Mouse (Mus musculus) ES-Bruce4 (cell line): ENCODE measurements at regions not wholly inside any gene's neighbourhood (a gene's known extent, or its start where the extent isn't known, plus 50 kb on each side); places are given as distances from the start of the nearest gene placed in this dataset.

Experiments used
- H3K27ac ChIP-seq: 2 replicates; pipeline ENCODE4 v1.5.1; 2012; ENCODE audit warnings: low read length, inconsistent platforms; ENCODE audit not compliant: insufficient read depth
- H3K27me3 ChIP-seq: 2 replicates; pipeline ENCODE4 v1.6.1; 2012; ENCODE audit warnings: mild to moderate bottlenecking, low read length, inconsistent platforms; ENCODE audit not compliant: control insufficient read depth, poor library complexity, insufficient read depth, severe bottlenecking
- H3K36me3 ChIP-seq: 2 replicates; pipeline ENCODE4 v1.6.1; 2012; ENCODE audit warnings: inconsistent platforms, mild to moderate bottlenecking, low read length, moderate library complexity; ENCODE audit not compliant: control insufficient read depth, poor library complexity, insufficient read depth, severe bottlenecking
- H3K4me1 ChIP-seq: one replicate; pipeline ENCODE4 v1.8.1; 2011; ENCODE audit warnings: low read length; ENCODE audit not compliant: control insufficient read depth, insufficient read depth
- H3K4me3 ChIP-seq: 2 replicates; pipeline ENCODE4 v1.5.1; 2011; ENCODE audit warnings: low read depth, mild to moderate bottlenecking, low read length
- H3K9ac ChIP-seq: 2 replicates; pipeline ENCODE4 v1.6.1; 2012; ENCODE audit warnings: low read depth, mild to moderate bottlenecking, inconsistent platforms; ENCODE audit not compliant: poor library complexity, severe bottlenecking
- H3K9me3 ChIP-seq: replicated peaks from 2 replicates; pipeline ENCODE4 v1.6.1; 2012; ENCODE audit warnings: mild to moderate bottlenecking, low read length, inconsistent platforms; ENCODE audit not compliant: control insufficient read depth, poor library complexity, insufficient read depth, severe bottlenecking
- CTCF ChIP-seq: IDR thresholded peaks from one replicate; pipeline ENCODE4 v1.8.1; 2011; ENCODE audit warnings: low read depth, low read length
- EP300 ChIP-seq: IDR thresholded peaks from 2 replicates; pipeline ENCODE4 v1.6.1; 2011; ENCODE audit warnings: low read depth, low read length; ENCODE audit not compliant: insufficient read depth
- POLR2A ChIP-seq: IDR thresholded peaks from one replicate; pipeline ENCODE4 v1.8.1; 2011; ENCODE audit warnings: low read length; ENCODE audit not compliant: insufficient read depth

DNA sequence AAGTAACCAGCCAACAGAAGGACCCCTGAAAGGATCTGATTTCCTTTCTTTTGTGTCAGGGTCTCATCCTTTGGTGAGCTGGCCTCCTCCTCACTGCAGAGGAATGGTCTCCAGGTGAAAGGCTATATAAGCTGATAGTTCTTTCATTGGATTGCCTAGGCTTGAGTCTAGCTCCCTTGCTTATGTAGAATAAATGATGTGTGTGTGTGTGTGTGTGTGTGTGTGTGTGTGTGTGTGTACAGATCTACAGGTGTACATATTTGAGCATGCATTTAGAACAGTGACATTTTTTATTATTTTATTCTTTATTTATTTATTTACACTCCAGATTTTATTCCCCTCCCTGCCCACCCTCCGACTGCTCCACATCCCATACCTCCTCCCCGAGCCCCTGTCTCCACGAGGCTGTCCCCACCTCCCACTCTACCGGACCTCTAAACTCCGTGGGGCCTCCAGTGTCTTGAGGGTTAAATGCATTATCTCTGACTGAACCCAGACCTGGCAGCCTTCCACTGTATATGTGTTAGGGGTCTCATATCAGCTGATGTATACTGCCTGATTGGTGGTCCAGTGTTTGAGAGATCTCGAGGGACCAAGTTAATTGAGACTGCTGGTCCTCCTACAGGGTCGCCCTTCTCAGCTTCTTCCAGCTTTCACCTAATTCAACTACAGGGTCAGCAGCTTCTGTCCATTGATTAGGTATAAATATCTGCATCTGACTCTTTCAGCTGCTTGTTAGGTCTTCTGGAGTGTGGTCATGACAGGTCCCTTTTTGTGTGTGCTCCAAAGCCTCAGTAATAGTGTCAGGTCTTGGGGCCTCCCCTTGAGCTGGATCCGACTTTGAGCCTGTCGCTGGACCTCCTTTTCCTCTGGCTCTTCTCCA is 68.7 kb upstream of the Cpm start:
- Histone ChIP-seq H3K9ac (no peak overlapping the region), H3K27me3 (no peaks in the 10 kb centered on the region), H3K4me3 (no peak overlapping the region), H3K4me1 (no peaks in the 10 kb centered on the region), H3K27ac (no peak overlapping the region), H3K36me3 (no peaks in the 10 kb centered on the region), H3K9me3 (no peaks in the 10 kb centered on the region)
- TF ChIP-seq EP300: no peak
- no peak for TF ChIP-seq POLR2A
- TF ChIP-seq CTCF: no peak

DNA sequence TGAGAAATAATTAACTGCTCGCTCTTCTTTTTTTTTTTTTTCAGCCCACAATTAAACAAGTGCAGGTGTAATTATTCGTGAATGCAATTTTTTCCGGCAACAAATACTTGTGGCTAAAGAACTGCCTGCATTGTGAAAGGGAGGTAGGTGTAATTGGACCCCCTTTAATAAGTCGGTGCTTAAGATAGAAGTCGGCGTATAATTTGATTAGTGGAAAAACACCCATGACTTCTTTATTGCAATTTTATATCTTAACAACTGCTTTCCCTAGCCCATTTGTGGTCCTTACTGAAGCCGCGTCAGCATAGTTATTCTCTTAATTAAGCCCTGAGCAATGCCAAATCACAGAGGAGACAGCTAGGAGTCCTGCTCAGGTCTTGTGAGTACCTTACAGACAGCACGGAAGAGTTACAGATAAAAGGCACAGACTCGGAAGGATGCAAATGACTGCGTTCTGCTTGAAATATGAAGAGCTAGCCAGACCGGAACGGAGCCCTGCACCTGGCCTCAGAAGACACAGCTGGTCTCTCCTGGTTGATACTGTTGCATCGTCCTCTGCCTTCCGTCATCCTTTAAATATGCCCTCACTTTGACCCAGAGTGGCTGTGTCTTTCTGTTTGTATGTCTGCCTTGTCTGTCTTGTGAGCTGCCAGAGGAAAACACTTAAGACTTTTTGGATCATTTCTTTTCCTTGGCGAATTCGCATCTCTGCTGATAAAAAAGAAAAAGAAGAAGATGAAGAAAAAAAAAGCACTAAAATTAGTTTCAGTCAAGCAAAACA is 69.5 kb upstream of the Cpm start:
- H3K27me3 ChIP-seq: no peaks in the 10 kb centered on the region
- no peaks in the 10 kb centered on the region for H3K36me3 ChIP-seq
- no peaks in the 10 kb centered on the region for H3K9me3 ChIP-seq
- no peak overlapping the region for H3K4me3 ChIP-seq
- H3K9ac ChIP-seq: no peak overlapping the region
- TF ChIP-seq POLR2A: no peak
- no peak for TF ChIP-seq EP300
- no peak for TF ChIP-seq CTCF
- H3K27ac ChIP-seq: no peak overlapping the region
- H3K4me1 ChIP-seq: no peaks in the 10 kb centered on the region

DNA sequence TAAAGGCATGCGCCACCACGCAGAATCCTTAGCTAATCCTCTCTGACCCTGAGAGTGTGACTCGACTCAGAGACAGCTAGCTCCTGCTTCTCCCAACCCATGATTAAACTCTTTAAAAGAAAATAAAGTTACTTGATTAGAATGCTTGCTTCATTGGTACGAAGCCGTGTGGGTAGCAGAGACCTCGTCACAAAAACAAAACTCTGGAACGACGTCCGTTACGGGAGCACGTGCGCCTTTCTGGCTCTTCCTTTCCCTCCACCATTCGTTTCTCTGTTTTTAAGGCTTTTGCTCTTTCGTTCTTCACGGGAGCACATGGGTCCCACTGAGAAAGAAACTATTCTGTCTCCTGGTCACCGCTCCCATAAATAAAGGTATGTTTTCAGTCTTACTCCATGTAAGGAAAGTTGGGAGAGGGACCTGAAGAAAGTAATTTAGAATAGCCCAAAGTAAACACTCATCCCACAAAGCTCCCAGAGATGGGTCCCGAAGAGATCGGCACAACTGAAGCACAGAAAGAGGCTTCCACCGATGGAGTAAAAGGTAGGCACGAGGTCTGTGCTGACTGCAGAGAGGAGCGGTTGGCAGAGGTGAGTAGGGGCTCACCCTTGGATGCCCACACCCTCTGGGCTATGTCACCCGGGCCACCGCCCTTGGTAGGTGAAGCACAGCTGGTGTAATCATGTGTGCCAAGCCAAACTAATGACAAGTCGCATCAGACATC is 70.2 kb upstream of the Cpm start:
- no peaks in the 10 kb centered on the region for H3K9me3 ChIP-seq
- H3K36me3 ChIP-seq: no peaks in the 10 kb centered on the region
- H3K9ac ChIP-seq: no peak overlapping the region
- no peaks in the 10 kb centered on the region for H3K4me1 ChIP-seq
- H3K27ac ChIP-seq: no peak overlapping the region
- no peak for TF ChIP-seq POLR2A
- no peak for TF ChIP-seq CTCF
- TF ChIP-seq EP300: no peak
- H3K27me3 ChIP-seq: no peaks in the 10 kb centered on the region
- no peak overlapping the region for H3K4me3 ChIP-seq

DNA sequence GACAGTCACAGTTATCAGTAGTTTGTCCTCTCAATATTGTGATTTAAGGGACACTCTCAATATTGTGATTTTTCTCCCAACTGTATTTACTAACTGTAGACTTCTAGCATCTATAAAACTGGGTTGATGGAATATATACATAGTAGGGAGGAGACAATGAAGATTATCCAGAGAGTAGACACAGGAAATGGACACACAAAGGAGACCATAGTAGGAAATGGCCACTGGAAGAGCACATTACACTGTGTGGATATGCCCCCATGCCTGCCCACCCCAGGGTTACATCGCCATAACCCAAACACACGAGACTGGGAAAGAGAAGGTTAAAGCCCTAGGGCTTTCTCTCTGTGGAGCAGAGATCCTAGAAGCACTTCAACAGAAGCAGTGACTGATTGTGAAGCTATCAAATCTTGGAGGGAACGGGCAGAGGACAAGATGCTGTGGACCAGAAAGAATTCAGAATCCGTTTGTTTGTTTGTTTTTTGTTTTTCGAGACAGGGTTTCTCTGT is 71.0 kb upstream of the Cpm start:
- TF ChIP-seq CTCF: no peak
- no peak for TF ChIP-seq POLR2A
- TF ChIP-seq EP300: no peak
- no peaks in the 10 kb centered on the region for H3K27me3 ChIP-seq
- H3K9me3 ChIP-seq: no peaks in the 10 kb centered on the region

DNA sequence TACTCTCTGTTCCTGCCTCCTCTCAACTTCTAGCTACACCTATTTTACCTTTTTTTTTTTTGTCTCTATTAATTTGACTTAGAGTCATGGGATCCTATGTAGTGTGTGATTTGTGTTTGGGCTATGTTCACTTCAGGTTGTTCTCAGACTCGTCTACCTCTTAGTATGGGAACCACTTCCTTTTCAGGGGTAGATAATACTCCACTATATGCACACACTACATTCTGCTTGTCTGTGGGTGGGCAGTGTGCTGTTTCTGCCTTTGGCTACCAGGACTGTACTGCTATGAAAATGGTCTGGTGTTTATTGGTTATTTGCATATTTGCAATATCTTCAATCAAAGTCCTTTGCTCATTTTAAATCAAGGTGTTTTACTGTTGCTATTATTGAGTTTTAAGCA is 71.6 kb upstream of the Cpm start:
- Histone ChIP-seq H3K36me3 (no peaks in the 10 kb centered on the region), H3K27ac (no peak overlapping the region), H3K9me3 (no peaks in the 10 kb centered on the region), H3K4me3 (no peak overlapping the region), H3K4me1 (no peaks in the 10 kb centered on the region), H3K27me3 (no peaks in the 10 kb centered on the region), H3K9ac (no peak overlapping the region)
- TF ChIP-seq EP300 (no peak), CTCF (no peak), POLR2A (no peak)

More for the DNA sequence above, 71.0 kb upstream of the Cpm start:
- Histone ChIP-seq H3K9ac (no peak overlapping the region), H3K4me3 (no peak overlapping the region), H3K27ac (no peak overlapping the region), H3K36me3 (no peaks in the 10 kb centered on the region), H3K4me1 (no peaks in the 10 kb centered on the region)
